Mouse (Mus musculus): ENCODE measurements around the gene Ssr2.

Ssr2 gene

DNA sequence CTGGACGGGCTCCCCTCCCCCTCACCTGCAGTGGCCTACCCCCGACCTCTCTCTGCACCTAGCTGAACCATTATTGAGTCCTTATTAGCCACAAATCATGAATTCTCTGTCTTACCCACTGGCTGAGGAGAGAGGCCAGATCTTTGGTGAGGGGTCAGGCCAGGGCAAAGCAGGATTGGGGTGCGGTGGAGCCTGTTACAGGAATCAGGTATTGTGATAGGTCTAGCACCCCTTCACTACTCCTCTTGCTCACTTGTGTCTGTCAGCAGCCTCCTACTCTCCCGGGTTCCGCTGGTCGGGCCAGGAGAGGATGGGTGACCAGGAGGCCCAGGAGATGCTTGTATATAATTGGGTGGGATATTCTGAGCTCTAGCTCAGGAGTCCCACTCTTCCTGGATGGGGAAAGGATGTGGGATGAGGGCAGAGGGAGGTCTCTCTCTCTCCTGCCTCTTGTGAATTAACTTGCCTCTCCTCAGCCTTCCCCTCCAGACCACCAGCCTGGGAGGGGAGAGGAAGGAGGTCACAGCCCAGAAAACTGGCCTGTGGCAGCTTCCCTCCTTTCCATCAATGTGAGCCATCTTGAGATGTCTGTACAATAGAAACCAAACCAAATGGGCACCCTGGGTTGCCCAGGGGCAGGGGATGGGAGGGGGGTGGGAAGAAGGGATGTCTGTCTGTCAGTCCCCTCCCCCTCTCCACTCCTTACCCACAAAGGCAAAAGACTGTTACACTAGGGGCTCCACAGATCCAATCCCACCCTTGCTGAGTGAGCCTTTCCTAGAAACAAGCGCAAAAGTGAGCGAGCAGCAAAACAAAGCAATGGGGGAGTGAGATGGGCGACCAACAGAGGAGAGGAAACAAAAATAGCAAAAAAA lies 37.2 kb upstream of the Ssr2 start:
- Histone ChIP-seq H3K36me3 (ENCODE audit: insufficient read depth, low read length) (peaks cover 76% of the 10 kb centered on the region), H3K9me3 (ENCODE audit: low read length) (no peaks in the 10 kb centered on the region), H3K4me3 (replicated peaks; ENCODE audit: low read length) (peak overlapping the region; percentile 48), H3K4me1 (replicated peaks; ENCODE audit: low read depth, low read length) (peaks cover 98% of the 10 kb centered on the region), H3K27me3 (ENCODE audit: insufficient read depth, low read length) (no peaks in the 10 kb centered on the region)
- TF ChIP-seq NANOG (IDR thresholded peaks at IDR 0.05; ENCODE audit: borderline replicate concordance, low read length) (no peak), POU5F1 (IDR thresholded peaks at IDR 0.05; ENCODE audit: borderline replicate concordance, low read length) (no peak), CTCF (conservative IDR thresholded peaks at IDR 0.05; ENCODE audit: low read length) (no peak)

DNA sequence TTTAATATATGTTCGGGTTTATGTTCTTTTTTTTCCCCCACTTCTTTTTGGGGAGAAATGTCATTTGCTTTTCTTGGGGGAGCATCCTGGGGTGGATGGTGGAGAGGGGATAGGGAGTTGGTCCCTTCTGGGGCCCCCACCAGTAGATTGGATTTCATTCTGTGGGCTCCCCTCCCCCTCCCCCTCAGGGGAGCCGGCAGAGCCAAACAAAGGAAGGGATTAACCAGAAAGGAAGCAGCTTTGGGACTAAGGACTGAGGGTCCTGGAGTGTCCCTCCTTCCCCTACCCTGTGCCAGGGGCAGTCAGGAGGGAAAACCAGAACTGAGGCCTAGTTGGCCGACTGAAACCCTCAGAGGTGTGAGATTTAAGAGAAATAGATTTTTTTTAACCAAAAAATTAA lies 36.3 kb upstream of the Ssr2 start:
- TF ChIP-seq CTCF (conservative IDR thresholded peaks at IDR 0.05; ENCODE audit: low read length) (no peak), NANOG (IDR thresholded peaks at IDR 0.05; ENCODE audit: borderline replicate concordance, low read length) (no peak), POU5F1 (IDR thresholded peaks at IDR 0.05; ENCODE audit: borderline replicate concordance, low read length) (no peak)
- no peaks in the 10 kb centered on the region for H3K27me3 ChIP-seq (ENCODE audit: insufficient read depth, low read length)
- peaks cover 95% of the 10 kb centered on the region for H3K4me1 ChIP-seq (replicated peaks; ENCODE audit: low read depth, low read length)
- H3K36me3 ChIP-seq (ENCODE audit: insufficient read depth, low read length) = peaks cover 74% of the 10 kb centered on the region
- no peaks in the 10 kb centered on the region for H3K9me3 ChIP-seq (ENCODE audit: low read length)
- H3K4me3 ChIP-seq (replicated peaks; ENCODE audit: low read length) = peak overlapping the region; percentile 43; the same call in 1 of the 2 replicates

DNA sequence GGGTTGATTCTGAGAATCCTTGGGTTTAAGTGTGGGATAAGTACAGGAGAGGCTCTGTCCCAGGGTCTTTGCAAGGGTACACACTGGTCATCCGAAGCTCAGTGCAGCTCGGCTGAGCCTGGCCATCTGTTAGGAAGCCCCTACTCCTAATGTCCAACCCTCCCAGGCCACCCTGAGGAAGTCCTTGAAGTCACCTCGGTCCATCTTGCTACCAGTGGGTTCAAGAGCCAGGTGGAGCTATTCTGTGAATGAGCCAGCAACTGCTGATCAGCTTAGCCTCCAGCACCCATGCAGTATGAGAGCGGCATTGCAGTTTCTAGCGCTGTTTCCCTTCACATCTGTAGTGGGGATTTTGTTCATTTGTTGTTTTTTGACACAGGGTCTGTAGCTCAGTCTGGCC lies 35.6 kb upstream of the Ssr2 start:
- H3K27me3 ChIP-seq (ENCODE audit: insufficient read depth, low read length) = no peaks in the 10 kb centered on the region
- no peak for TF ChIP-seq CTCF (conservative IDR thresholded peaks at IDR 0.05; ENCODE audit: low read length)
- peaks cover 95% of the 10 kb centered on the region for H3K4me1 ChIP-seq (replicated peaks; ENCODE audit: low read depth, low read length)
- no peaks in the 10 kb centered on the region for H3K9me3 ChIP-seq (ENCODE audit: low read length)
- H3K36me3 ChIP-seq (ENCODE audit: insufficient read depth, low read length) = peaks cover 67% of the 10 kb centered on the region
- H3K4me3 ChIP-seq (replicated peaks; ENCODE audit: low read length) = peak overlapping the region; percentile 43

DNA sequence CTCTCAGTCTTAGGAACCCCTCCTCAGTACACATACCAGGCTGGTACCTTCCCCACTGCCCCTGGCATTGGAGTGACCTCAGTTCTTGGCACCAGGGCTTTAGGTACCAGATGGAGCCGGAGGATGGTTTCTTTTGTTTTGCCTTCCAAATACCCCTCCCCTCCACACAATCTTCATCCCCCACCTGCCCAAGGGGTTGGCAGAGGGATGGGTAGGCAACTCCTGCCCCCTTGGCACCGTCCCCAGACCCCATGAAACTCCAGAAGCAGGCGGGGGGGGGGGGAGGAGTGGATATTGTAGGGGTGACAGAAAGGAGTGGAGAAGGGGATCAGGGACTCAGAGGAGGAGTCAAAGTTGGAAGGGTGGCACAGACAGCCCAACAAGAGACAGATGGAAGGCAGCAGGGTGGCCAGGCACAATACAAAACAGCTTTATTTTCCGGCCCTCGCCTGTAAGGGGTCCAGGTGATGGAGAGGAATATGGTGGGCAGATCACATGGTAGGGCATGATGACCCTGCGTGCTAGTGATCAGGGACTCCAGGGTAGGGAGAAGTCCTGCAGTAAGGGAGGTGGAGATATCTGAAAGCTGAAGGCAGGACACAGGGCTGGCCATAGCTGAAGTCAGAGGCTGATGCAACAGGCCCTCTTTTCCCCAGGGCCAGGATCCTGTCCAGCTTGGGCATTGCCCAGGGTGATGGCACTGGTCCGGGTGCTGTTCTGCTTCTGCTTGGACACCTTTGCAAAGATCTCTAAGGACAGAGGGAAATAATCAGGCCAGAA lies 33.9 kb upstream of the Ssr2 start:
- peak overlapping the region; percentile 6; the same call in 1 of the 2 replicates for H3K4me3 ChIP-seq (replicated peaks; ENCODE audit: low read length)
- H3K4me1 ChIP-seq (replicated peaks; ENCODE audit: low read depth, low read length) = peaks cover 92% of the 10 kb centered on the region
- H3K36me3 ChIP-seq (ENCODE audit: insufficient read depth, low read length) = peaks cover 50% of the 10 kb centered on the region
- no peaks in the 10 kb centered on the region for H3K9me3 ChIP-seq (ENCODE audit: low read length)
- no peak for TF ChIP-seq NANOG (IDR thresholded peaks at IDR 0.05; ENCODE audit: borderline replicate concordance, low read length)
- no peak for TF ChIP-seq CTCF (conservative IDR thresholded peaks at IDR 0.05; ENCODE audit: low read length)
- no peak for TF ChIP-seq POU5F1 (IDR thresholded peaks at IDR 0.05; ENCODE audit: borderline replicate concordance, low read length)
- no peaks in the 10 kb centered on the region for H3K27me3 ChIP-seq (ENCODE audit: insufficient read depth, low read length)

DNA sequence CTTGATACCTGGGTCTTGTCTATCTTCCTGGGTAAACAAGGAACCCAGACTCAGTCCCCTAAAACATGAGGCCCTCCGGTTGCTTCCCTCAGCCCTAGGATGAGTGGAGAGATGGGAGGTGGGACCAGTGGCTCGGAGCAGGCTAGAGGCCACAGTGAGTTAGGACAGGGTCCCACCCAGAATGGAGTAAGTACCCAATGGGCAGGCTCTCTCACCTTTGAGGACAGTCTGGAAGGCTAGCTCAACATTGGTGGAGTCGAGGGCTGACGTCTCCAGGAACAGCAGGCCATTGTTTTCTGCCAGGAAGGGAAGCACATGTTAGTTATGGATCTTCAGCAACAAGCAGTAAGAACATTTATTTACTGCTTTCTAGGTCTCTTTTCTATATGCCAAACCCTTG lies 33.2 kb upstream of the Ssr2 start:
- Histone ChIP-seq H3K36me3 (ENCODE audit: insufficient read depth, low read length) (peaks cover 43% of the 10 kb centered on the region), H3K4me1 (replicated peaks; ENCODE audit: low read depth, low read length) (peaks cover 91% of the 10 kb centered on the region), H3K9me3 (ENCODE audit: low read length) (no peaks in the 10 kb centered on the region), H3K4me3 (replicated peaks; ENCODE audit: low read length) (0 out of 2 replicates have a peak overlapping the region, but pooled peaks have one; percentile 6), H3K27me3 (ENCODE audit: insufficient read depth, low read length) (no peaks in the 10 kb centered on the region)
- TF ChIP-seq POU5F1 (IDR thresholded peaks at IDR 0.05; ENCODE audit: borderline replicate concordance, low read length) = no peak
- TF ChIP-seq CTCF (conservative IDR thresholded peaks at IDR 0.05; ENCODE audit: low read length) = no peak
- no peak for TF ChIP-seq NANOG (IDR thresholded peaks at IDR 0.05; ENCODE audit: borderline replicate concordance, low read length)

DNA sequence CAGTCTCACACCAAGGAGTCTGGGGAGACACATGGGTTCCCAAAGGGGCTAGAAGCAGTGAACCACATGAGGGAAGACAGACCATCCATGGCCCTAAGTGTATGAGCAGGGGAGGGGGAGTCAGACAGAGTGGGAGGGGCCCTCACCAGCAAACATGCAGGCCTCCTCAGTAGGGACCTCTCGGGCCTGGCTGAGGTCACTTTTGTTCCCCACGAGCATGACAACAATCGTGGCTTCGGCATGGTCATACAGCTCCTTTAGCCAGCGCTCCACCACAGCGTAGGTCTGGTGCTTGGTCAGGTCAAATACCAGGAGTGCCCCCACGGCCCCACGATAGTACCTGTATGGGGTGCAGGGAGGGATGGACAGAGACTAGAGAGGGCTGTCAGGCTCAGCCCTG lies 32.5 kb upstream of the Ssr2 start:
- Histone ChIP-seq H3K4me1 (replicated peaks; ENCODE audit: low read depth, low read length) (peaks cover 91% of the 10 kb centered on the region), H3K36me3 (ENCODE audit: insufficient read depth, low read length) (peaks cover 36% of the 10 kb centered on the region), H3K9me3 (ENCODE audit: low read length) (no peaks in the 10 kb centered on the region), H3K27me3 (ENCODE audit: insufficient read depth, low read length) (no peaks in the 10 kb centered on the region), H3K4me3 (replicated peaks; ENCODE audit: low read length) (no peak overlapping the region)
- no peak for TF ChIP-seq POU5F1 (IDR thresholded peaks at IDR 0.05; ENCODE audit: borderline replicate concordance, low read length)
- no peak for TF ChIP-seq CTCF (conservative IDR thresholded peaks at IDR 0.05; ENCODE audit: low read length)
- TF ChIP-seq NANOG (IDR thresholded peaks at IDR 0.05; ENCODE audit: borderline replicate concordance, low read length) = no peak

DNA sequence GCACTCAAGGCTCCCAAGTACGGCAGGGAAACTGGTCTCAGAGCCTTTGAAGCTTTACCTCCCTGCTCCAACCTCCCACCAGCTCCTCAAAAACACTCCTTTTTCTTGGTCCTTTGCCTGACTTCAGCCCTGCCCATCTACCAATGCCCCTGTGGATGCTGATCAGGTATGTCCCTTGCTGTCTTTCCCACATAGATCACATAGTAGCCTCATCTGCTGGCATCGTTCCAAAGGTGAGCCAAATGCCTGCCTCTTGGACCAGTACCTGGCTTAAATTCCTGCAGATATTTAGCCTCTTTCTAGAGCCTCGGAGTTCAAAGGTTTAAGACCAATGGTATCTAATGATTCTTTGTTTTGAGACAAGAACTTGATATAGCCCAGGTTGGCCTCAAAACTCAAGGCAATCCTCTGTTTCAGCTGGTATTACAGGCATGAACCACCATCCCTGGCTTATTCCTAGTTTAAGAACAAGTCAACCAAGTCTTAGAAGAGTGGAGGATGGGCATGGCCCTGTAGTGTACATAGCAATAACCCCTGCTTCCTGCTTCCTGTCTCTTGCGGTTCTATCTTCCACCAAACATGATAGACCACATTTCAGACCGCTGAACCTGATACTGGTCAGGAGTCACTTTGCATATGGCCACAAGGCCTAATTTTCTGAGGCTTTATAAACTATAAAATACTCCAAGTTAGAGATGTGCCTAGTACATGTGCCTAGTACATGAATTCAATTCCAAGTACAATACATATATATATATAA lies 31.8 kb upstream of the Ssr2 start:
- Histone ChIP-seq H3K4me3 (replicated peaks; ENCODE audit: low read length) (no peak overlapping the region), H3K27me3 (ENCODE audit: insufficient read depth, low read length) (no peaks in the 10 kb centered on the region), H3K36me3 (ENCODE audit: insufficient read depth, low read length) (peaks cover 32% of the 10 kb centered on the region), H3K9me3 (ENCODE audit: low read length) (no peaks in the 10 kb centered on the region), H3K4me1 (replicated peaks; ENCODE audit: low read depth, low read length) (peaks cover 91% of the 10 kb centered on the region)
- no peak for TF ChIP-seq NANOG (IDR thresholded peaks at IDR 0.05; ENCODE audit: borderline replicate concordance, low read length)
- TF ChIP-seq CTCF (conservative IDR thresholded peaks at IDR 0.05; ENCODE audit: low read length) = no peak
- no peak for TF ChIP-seq POU5F1 (IDR thresholded peaks at IDR 0.05; ENCODE audit: borderline replicate concordance, low read length)

DNA sequence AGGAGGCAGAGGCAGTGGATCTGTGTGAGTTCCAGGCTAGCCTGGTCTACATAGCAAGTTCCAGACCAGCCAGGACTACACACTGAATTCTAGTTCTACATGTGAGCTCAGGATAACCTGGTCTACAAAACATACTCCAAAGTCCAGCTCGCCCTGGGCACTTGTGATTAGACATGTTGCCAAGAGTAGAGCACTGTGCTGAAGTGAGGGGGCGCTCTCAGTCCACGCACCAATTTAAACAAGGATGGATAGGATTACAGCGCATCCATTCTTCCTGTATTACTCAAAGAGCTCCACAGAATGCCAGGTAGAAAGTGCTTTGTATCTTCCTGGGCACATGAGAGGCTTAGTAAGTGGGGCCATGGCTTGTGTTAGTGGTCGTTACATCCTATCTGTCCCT lies 31.2 kb upstream of the Ssr2 start:
- TF ChIP-seq POU5F1 (IDR thresholded peaks at IDR 0.05; ENCODE audit: borderline replicate concordance, low read length) (no peak), CTCF (conservative IDR thresholded peaks at IDR 0.05; ENCODE audit: low read length) (peak; percentile 50)
- peaks cover 35% of the 10 kb centered on the region for H3K36me3 ChIP-seq (ENCODE audit: insufficient read depth, low read length)
- no peaks in the 10 kb centered on the region for H3K27me3 ChIP-seq (ENCODE audit: insufficient read depth, low read length)
- peaks cover 93% of the 10 kb centered on the region for H3K4me1 ChIP-seq (replicated peaks; ENCODE audit: low read depth, low read length)
- H3K4me3 ChIP-seq (replicated peaks; ENCODE audit: low read length) = peak overlapping the region; percentile 59
- H3K9me3 ChIP-seq (ENCODE audit: low read length) = no peaks in the 10 kb centered on the region

Measured in E14TG2a.4 (cell line).